In genomic region chr19:56547456-56548229, GRCm38 (mm10) we compare ENCODE assay signal across 7 mouse cellular contexts. TPM values are rescaled to one million over a fixed set of nuclear protein-coding genes. Genes with fewer than 3 reads are reported as not detected.
DNase-seq lines count a peak whose midpoint lies in the region; ATAC-seq lines count a peak whose summit lies in the region.

Dclre1a (minus strand) TSS chr19:56548222.

- H3K27me3 ChIP-seq in intestine, embryonic 16.5 days (replicated peaks; ENCODE audit: control insufficient read depth, insufficient read depth, low read length) = no peaks in the 10 kb centered on the region
- no peaks in the 10 kb centered on the region for H3K27me3 ChIP-seq in limb, embryonic 10.5 days (ENCODE audit: low read depth, poor library complexity, severe bottlenecking)

- H3K9ac ChIP-seq in intestine, embryonic 16.5 days (ENCODE audit: low read depth, low read length) = peak within 1 kb of the TSS; percentile 99

- ATAC-seq in intestine, embryonic 16.5 days = peak; percentile 58

- peak within 1 kb of the TSS; percentile 98 for H3K27ac ChIP-seq in intestine, embryonic 16.5 days (ENCODE audit: low read length)
- peak within 1 kb of the TSS; percentile 99 for H3K27ac ChIP-seq in limb, embryonic 10.5 days

- no peaks in the 10 kb centered on the region for H3K9me3 ChIP-seq in intestine, embryonic 16.5 days (ENCODE audit: control insufficient read depth, low read length)
- no peaks in the 10 kb centered on the region for H3K9me3 ChIP-seq in limb, embryonic 10.5 days (replicated peaks)

- peak within 1 kb of the TSS; percentile 95 for H3K4me3 ChIP-seq in intestine, embryonic 16.5 days (ENCODE audit: low read length)
- peak within 1 kb of the TSS; percentile 95 for H3K4me3 ChIP-seq in limb, embryonic 10.5 days

- 8% methylated on average over 20 of the region's 20 CpGs for WGBS in intestine, embryonic 16.5 days
- 9% methylated on average over 20 of the region's 20 CpGs for WGBS in limb, embryonic 10.5 days

- H3K36me3 ChIP-seq in intestine, embryonic 16.5 days (ENCODE audit: control insufficient read depth, insufficient read depth, low read length) = peaks cover 7% of the 10 kb centered on the region; the same call in 1 of the 2 replicates
- H3K36me3 ChIP-seq in limb, embryonic 10.5 days = peaks cover 34% of the 10 kb centered on the region

- H3K4me2 ChIP-seq in intestine, embryonic 16.5 days (ENCODE audit: low read depth, low read length) = peak within 1 kb of the TSS; percentile 71

- peaks cover 10% of the 10 kb centered on the region for H3K4me1 ChIP-seq in intestine, embryonic 16.5 days (ENCODE audit: control insufficient read depth, insufficient read depth, low read length)
- H3K4me1 ChIP-seq in limb, embryonic 10.5 days = peaks cover 20% of the 10 kb centered on the region

- peak; percentile 62 to 67 for DNase-seq in adrenal gland, adult 18-20 months (ENCODE audit: low spot score in 2 of 2)
- DNase-seq in embryo, embryonic 10 days (ENCODE audit: low spot score) = peak; percentile 78
- DNase-seq in gastrocnemius, postnatal 25 days = peak; percentile 52
- peak; percentile 78 for DNase-seq in limb, embryonic 10.5 days (ENCODE audit: low spot score)
- peak; percentile 63 for DNase-seq in mesoderm, embryonic 11.5 days (ENCODE audit: low read depth, low spot score)
- DNase-seq in spleen, adult 12 weeks (ENCODE audit: low spot score) = peak; percentile 44

RNA-seq across cellular contexts. Expression of gene Dclre1a, which starts in this region (rescaled TPM):
- total RNA-seq in adrenal gland, adult 18-20 months (2021) = 1 to 10 TPM; 6.6 to 8.0 TPM
- 1 to 10 TPM; 2.8 to 3.2 TPM for total RNA-seq in gastrocnemius, postnatal 25 days (2021)
- polyA plus RNA-seq in intestine, embryonic 16.5 days (2015; fragmentation: Nextera tagmentation; extraction: Ambion mirVana) = 19.8 and 20.5 TPM in 2 replicates
- 17.1 and 20.9 TPM in 2 replicates for polyA plus RNA-seq in limb, embryonic 10.5 days (2016; fragmentation: Nextera tagmentation; extraction: Ambion mirVana)

Comparison
In these comparisons a context has a peak if more than half of its experiments do, and no peak if none do; other contexts are left out.
1. Peak in every context shown above with its lines: DNase-seq, ATAC-seq, H3K4me3 ChIP-seq and H3K27ac ChIP-seq.